In the genomic region with DNA sequence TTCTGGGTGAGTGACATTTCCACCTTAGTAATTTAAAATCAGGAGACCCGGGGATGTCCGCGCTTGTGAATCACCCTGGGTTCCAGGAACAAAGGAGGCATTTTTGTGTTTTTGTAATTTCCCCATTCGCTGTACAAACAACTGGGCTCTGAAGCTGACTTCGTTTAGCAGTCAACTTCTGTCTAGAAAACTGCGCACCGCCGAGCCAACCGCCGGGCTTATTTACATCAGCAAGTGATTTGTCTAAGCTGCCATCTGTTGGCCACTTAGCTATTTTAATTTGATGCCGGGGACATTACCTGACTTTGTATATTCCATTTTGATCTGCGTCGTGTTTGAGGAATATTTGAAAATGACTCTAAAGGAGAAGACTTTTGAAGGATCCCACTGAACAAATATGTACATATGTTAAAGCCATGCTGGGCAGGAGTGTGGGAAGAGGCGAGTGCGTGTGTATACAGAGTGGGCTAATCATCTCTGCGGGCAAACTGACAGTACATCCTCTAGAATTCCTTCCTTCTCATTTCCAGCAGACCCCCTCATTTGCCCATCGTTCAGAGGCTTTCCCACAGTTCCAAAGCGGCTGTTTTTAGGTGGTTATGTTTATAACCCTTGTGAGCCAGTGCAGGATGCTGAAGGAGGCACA, we compare ENCODE assay signal across 8 mouse cellular contexts.
A peak's percentile ranks its signal among the peaks of the same experiment; 100 is the strongest.
DNase-seq lines count a peak whose midpoint lies in the region; ATAC-seq lines count a peak whose summit lies in the region.

No protein-coding gene starts in this region.

- no peak overlapping the region for H3K9ac ChIP-seq in kidney, embryonic 16.5 days (replicated peaks; ENCODE audit: low read length)
- peak overlapping the region; percentile 64 for H3K9ac ChIP-seq in hindbrain, embryonic 13.5 days
- peak overlapping the region; percentile 58 for H3K9ac ChIP-seq in neural tube, embryonic 13.5 days

- peak overlapping the region; percentile 25; the same call in 1 of the 2 replicates for H3K4me2 ChIP-seq in kidney, embryonic 16.5 days (replicated peaks; ENCODE audit: low read depth, low read length)
- H3K4me2 ChIP-seq in hindbrain, embryonic 13.5 days = peak overlapping the region; percentile 51
- H3K4me2 ChIP-seq in neural tube, embryonic 13.5 days = peak overlapping the region; percentile 50

- no peaks in the 10 kb centered on the region for H3K36me3 ChIP-seq in kidney, embryonic 16.5 days (ENCODE audit: insufficient read depth, low read length)
- no peaks in the 10 kb centered on the region for H3K36me3 ChIP-seq in hindbrain, embryonic 13.5 days
- H3K36me3 ChIP-seq in neural tube, embryonic 13.5 days = no peaks in the 10 kb centered on the region

- ATAC-seq in kidney, embryonic 16.5 days (ENCODE audit: low FRiP score, low TSS enrichment) = no peak
- ATAC-seq in hindbrain, embryonic 13.5 days (ENCODE audit: low FRiP score) = no peak
- ATAC-seq in neural tube, embryonic 13.5 days (ENCODE audit: low read depth) = no peak

- H3K27me3 ChIP-seq in kidney, embryonic 16.5 days (ENCODE audit: insufficient read depth, low read length) = peaks cover 8% of the 10 kb centered on the region; the same call in 1 of the 2 replicates
- no peaks in the 10 kb centered on the region for H3K27me3 ChIP-seq in hindbrain, embryonic 13.5 days
- no peaks in the 10 kb centered on the region for H3K27me3 ChIP-seq in neural tube, embryonic 13.5 days

- 40% methylated on average over 18 of the region's 18 CpGs for WGBS in kidney, embryonic 16.5 days
- WGBS in hindbrain, embryonic 13.5 days = 17% methylated on average over 18 of the region's 18 CpGs
- 17% methylated on average over 18 of the region's 18 CpGs for WGBS in neural tube, embryonic 13.5 days

- H3K4me1 ChIP-seq in kidney, embryonic 16.5 days (ENCODE audit: insufficient read depth, low read length) = peaks cover 10% of the 10 kb centered on the region; the same call in 1 of the 2 replicates
- peaks cover 56% of the 10 kb centered on the region for H3K4me1 ChIP-seq in hindbrain, embryonic 13.5 days (replicated peaks)
- peaks cover 78% of the 10 kb centered on the region for H3K4me1 ChIP-seq in neural tube, embryonic 13.5 days (replicated peaks)

- no peak overlapping the region for H3K27ac ChIP-seq in kidney, embryonic 16.5 days (ENCODE audit: low read length)
- H3K27ac ChIP-seq in hindbrain, embryonic 13.5 days = peak overlapping the region; percentile 90
- peak overlapping the region; percentile 88 for H3K27ac ChIP-seq in neural tube, embryonic 13.5 days (replicated peaks)

- 0 out of 2 replicates have a peak overlapping the region, but pooled peaks have one; percentile 0 for H3K4me3 ChIP-seq in kidney, embryonic 16.5 days (ENCODE audit: low read length)
- peak overlapping the region; percentile 19 for H3K4me3 ChIP-seq in hindbrain, embryonic 13.5 days
- H3K4me3 ChIP-seq in neural tube, embryonic 13.5 days = peak overlapping the region; percentile 8

- no peaks in the 10 kb centered on the region for H3K9me3 ChIP-seq in kidney, embryonic 16.5 days (ENCODE audit: low read length)
- H3K9me3 ChIP-seq in hindbrain, embryonic 13.5 days = no peaks in the 10 kb centered on the region
- H3K9me3 ChIP-seq in neural tube, embryonic 13.5 days = no peaks in the 10 kb centered on the region

- no peak for DNase-seq in kidney, adult 9 months
- peak; percentile 38 for DNase-seq in embryo, embryonic 10 days (ENCODE audit: low spot score)
- no peak for DNase-seq in spleen, adult 12 weeks (ENCODE audit: low spot score)
- no peak for DNase-seq in urinary bladder, postnatal 4 days (ENCODE audit: low spot score in 2 of 2)
- DNase-seq in gastrocnemius, postnatal 4 days (ENCODE audit: low spot score in 2 of 2) = no peak
